ENCODE assay signal across 8 mouse cellular contexts in genomic region chr7:19577877-19578414, GRCm38 (mm10). TPM values are rescaled to one million over a fixed set of nuclear protein-coding genes. Genes with fewer than 3 reads are reported as not detected.
DNase-seq lines count a peak whose midpoint lies in the region; ATAC-seq and TF ChIP-seq lines count a peak whose summit lies in the region.

No protein-coding gene starts in this region.

- H3K9ac ChIP-seq in ES-E14 (ENCODE audit: insufficient read depth, low read depth, low read length, poor library complexity, severe bottlenecking), result peak overlapping the region; percentile 80
- 0 out of 2 replicates have a peak overlapping the region, but pooled peaks have one; percentile 8 for H3K9ac ChIP-seq in forebrain, embryonic 14.5 days (ENCODE audit: low read length)
- H3K9ac ChIP-seq in liver, adult 2 months (ENCODE audit: low read depth, low read length), result no peak overlapping the region

- no peak overlapping the region for H3K27ac ChIP-seq in ES-E14 (ENCODE audit: insufficient read depth, low read depth, low read length, poor library complexity, severe bottlenecking)
- H3K27ac ChIP-seq in forebrain, embryonic 14.5 days (ENCODE audit: low read depth, low read length), result no peak overlapping the region
- H3K27ac ChIP-seq in liver, adult 2 months (replicated peaks; ENCODE audit: insufficient read depth, low read depth, low read length), result no peak overlapping the region

- no peak for TF ChIP-seq CTCF in C2C12 (IDR thresholded peaks at IDR 0.05; ENCODE audit: control insufficient read depth, insufficient read depth, insufficient read length)
- no peak for TF ChIP-seq CTCF in liver, adult 2 months (IDR thresholded peaks at IDR 0.05; ENCODE audit: low read depth, low read length)

- peaks cover under 1% of the 10 kb centered on the region for H3K79me2 ChIP-seq in C2C12 (ENCODE audit: control insufficient read depth, insufficient read depth)
- no peaks in the 10 kb centered on the region for H3K79me2 ChIP-seq in liver, adult 2 months (ENCODE audit: control insufficient read depth, insufficient read depth, low read length)

- H3K9me3 ChIP-seq in ES-E14 (ENCODE audit: control insufficient read depth, insufficient read depth, low read depth, low read length), result no peaks in the 10 kb centered on the region
- H3K9me3 ChIP-seq in forebrain, embryonic 14.5 days (replicated peaks; ENCODE audit: control insufficient read depth, low read length), result no peaks in the 10 kb centered on the region

- H3K36me3 ChIP-seq in C2C12 (ENCODE audit: control insufficient read depth, insufficient read depth), result no peaks in the 10 kb centered on the region
- H3K36me3 ChIP-seq in ES-E14 (ENCODE audit: control insufficient read depth, insufficient read depth, low read length, poor library complexity, severe bottlenecking), result peaks cover 26% of the 10 kb centered on the region
- H3K36me3 ChIP-seq in forebrain, embryonic 14.5 days (ENCODE audit: control insufficient read depth, insufficient read depth, low read length), result peaks cover 36% of the 10 kb centered on the region
- H3K36me3 ChIP-seq in liver, adult 2 months (ENCODE audit: control insufficient read depth, insufficient read depth, low read length), result peaks cover 4% of the 10 kb centered on the region; the same call in 1 of the 2 replicates

- no peaks in the 10 kb centered on the region for H3K27me3 ChIP-seq in C2C12 (ENCODE audit: control insufficient read depth, insufficient read depth, insufficient read length)
- peaks cover 36% of the 10 kb centered on the region for H3K27me3 ChIP-seq in forebrain, embryonic 14.5 days (replicated peaks; ENCODE audit: control insufficient read depth, insufficient read depth, low read length)
- H3K27me3 ChIP-seq in liver, adult 2 months (ENCODE audit: control insufficient read depth, insufficient read depth, low read length), result no peaks in the 10 kb centered on the region

- H3K4me1 ChIP-seq in ES-E14 (ENCODE audit: control insufficient read depth in 2 of 2, insufficient read depth in 2 of 2, low read length in 2 of 2, poor library complexity in 1 of 2), result peaks cover 5 to 30% of the 10 kb centered on the region in 2 experiments
- H3K4me1 ChIP-seq in forebrain, embryonic 14.5 days (ENCODE audit: control insufficient read depth, insufficient read depth, low read length), result no peaks in the 10 kb centered on the region; the same call in 1 of the 2 replicates
- peaks cover 8% of the 10 kb centered on the region; the same call in 1 of the 2 replicates for H3K4me1 ChIP-seq in liver, adult 2 months (ENCODE audit: control insufficient read depth, insufficient read depth, low read length)

- TF ChIP-seq POLR2A in liver, adult 2 months (IDR thresholded peaks at IDR 0.05; ENCODE audit: extremely low read depth, insufficient read depth, low read length), result no peak

- H3K4me3 ChIP-seq in C2C12 (ENCODE audit: insufficient read depth, poor library complexity, severe bottlenecking), result peak overlapping the region; percentile 29
- H3K4me3 ChIP-seq in ES-E14 (ENCODE audit: insufficient read depth in 1 of 2, low read depth in 1 of 2, low read length in 2 of 2, poor library complexity in 1 of 2, severe bottlenecking in 1 of 2), result peak overlapping the region; percentile 78 to 84
- H3K4me3 ChIP-seq in forebrain, embryonic 14.5 days (ENCODE audit: low read depth, low read length), result peak overlapping the region; percentile 21; the same call in 1 of the 2 replicates
- peak overlapping the region; percentile 56; the same call in 1 of the 2 replicates for H3K4me3 ChIP-seq in liver, adult 2 months (ENCODE audit: insufficient read depth, low read depth, low read length)

- no peaks in the 10 kb centered on the region for H3K79me3 ChIP-seq in C2C12 (ENCODE audit: low read depth)

- in situ Hi-C loops in ES-E14 (cut with MboI; ENCODE audit: low sequenced_read_pairs in 2 of 2, unreplicated experiment in 2 of 2), result no loop called here

- ATAC-seq in forebrain, embryonic 14.5 days, result no peak
- ATAC-seq in monocyte, adult 5-6 weeks (replicated peaks; ENCODE audit: insufficient number of reproducible peaks, low FRiP score, low TSS enrichment, poor library complexity, severe bottlenecking), result peak; percentile 77

- H3ac ChIP-seq in C2C12 (ENCODE audit: control insufficient read depth, insufficient read length, low read depth), result no peak overlapping the region

- H3K4me2 ChIP-seq in forebrain, embryonic 14.5 days (ENCODE audit: low read length), result peak overlapping the region; percentile 50

- WGBS in forebrain, embryonic 14.5 days, result 18% methylated on average over 10 of the region's 10 CpGs
- WGBS in liver, adult 2 months, result 29% methylated on average over 10 of the region's 10 CpGs

- DNase-seq in ES-E14 (ENCODE audit: low read depth, low spot score), result no peak
- DNase-seq in forebrain, embryonic 14.5 days (ENCODE audit: low spot score), result no peak
- DNase-seq in liver, adult 2 months (ENCODE audit: extremely low read depth, low read depth, low spot score), result no peak
- no peak for DNase-seq in layer of hippocampus, postnatal 25 days (ENCODE audit: extremely low spot score in 1 of 2, low spot score in 1 of 2)
- DNase-seq in frontal cortex, adult 2 months (ENCODE audit: extremely low spot score in 1 of 2, low spot score in 1 of 2), result no peak
- DNase-seq in adrenal gland, adult 18-20 months (ENCODE audit: low spot score in 2 of 2), result no peak

TF ChIP-seq in C2C12, 6 proteins besides CTCF, POLR2A, EP300 and RAD21:
- no peak for TF ChIP-seq USF1 (IDR thresholded peaks at IDR 0.05; ENCODE audit: low read depth)
- no peak for TF ChIP-seq MAX (IDR thresholded peaks at IDR 0.05)
- no peak for TF ChIP-seq CEBPB (IDR thresholded peaks at IDR 0.05; ENCODE audit: low read depth)
- TF ChIP-seq FOSL1 (IDR thresholded peaks at IDR 0.05; ENCODE audit: insufficient read depth, low read length, poor library complexity, severe bottlenecking), result no peak
- TF ChIP-seq MYOD1 (IDR thresholded peaks at IDR 0.05; ENCODE audit: control insufficient read depth, insufficient read length, low read depth), result no peak

TF ChIP-seq in ES-E14, 5 proteins besides CTCF, POLR2A, EP300 and RAD21:
- TF ChIP-seq ZC3H11A (IDR thresholded peaks at IDR 0.05; ENCODE audit: borderline replicate concordance, low read depth, low read length) (no peak), CHD2 (IDR thresholded peaks at IDR 0.05; ENCODE audit: low read depth, low read length) (no peak)

RNA-seq across cellular contexts. Expression of gene Gemin7, which starts 0.6 kb away (rescaled TPM):
- 136 TPM for polyA plus RNA-seq in C2C12 (2012; fragmentation: generic; extraction: Trizol)
- total RNA-seq in ES-E14 (2012; rRNA removed), result 42.1 and 54.2 TPM in 2 replicates
- 134 and 146 TPM in 2 replicates for polyA plus RNA-seq in forebrain, embryonic 14.5 days (2014; fragmentation: Nextera tagmentation; extraction: Ambion mirVana)
- total RNA-seq in liver, adult 2 months (2014; rRNA removed), result 31.2 and 40.1 TPM in 2 replicates
- polyA plus RNA-seq in liver, adult 2 months (2012; rRNA removed), result 60.2 and 61.6 TPM in 2 replicates
- 52.9 to 68.5 TPM (median 62.3 TPM) in 3 replicates for total RNA-seq in monocyte, adult 5-6 weeks (2017)
- total RNA-seq in layer of hippocampus, postnatal 25 days (2021), result 10 to 100 TPM; 38.0 to 40.7 TPM
- polyA plus RNA-seq in frontal cortex, adult 2 months (2012; rRNA removed), result 47.9 and 49.9 TPM in 2 replicates
- 10 to 100 TPM; 66.7 to 85.1 TPM for total RNA-seq in adrenal gland, adult 18-20 months (2021)

RNA-seq across cellular contexts. Expression of gene Zfp296, which starts 0.9 kb away (rescaled TPM):
- polyA plus RNA-seq in C2C12 (2012; fragmentation: generic; extraction: Trizol), result 1.9 TPM
- 32.2 and 35.3 TPM in 2 replicates for total RNA-seq in ES-E14 (2012; rRNA removed)
- 0.15 TPM in 1 of 2 replicates, not detected in the other for polyA plus RNA-seq in forebrain, embryonic 14.5 days (2014; fragmentation: Nextera tagmentation; extraction: Ambion mirVana)
- 0.40 and 0.83 TPM in 2 replicates for total RNA-seq in liver, adult 2 months (2014; rRNA removed)
- 0.93 and 1.3 TPM in 2 replicates for polyA plus RNA-seq in liver, adult 2 months (2012; rRNA removed)
- total RNA-seq in monocyte, adult 5-6 weeks (2017), result 4.2 to 8.9 TPM (median 5.1 TPM) in 3 replicates
- total RNA-seq in layer of hippocampus, postnatal 25 days (2021), result 1 to 10 TPM in 1 of 2 experiments, under 1 TPM in 1; 0.30 to 1.0 TPM
- polyA plus RNA-seq in frontal cortex, adult 2 months (2012; rRNA removed), result 2.0 and 2.9 TPM in 2 replicates
- 1 to 10 TPM in 1 of 2 experiments, under 1 TPM in 1; 0.46 to 1.2 TPM for total RNA-seq in adrenal gland, adult 18-20 months (2021)

RNA-seq across cellular contexts. Expression of gene Ppp1r37, which starts 15.1 kb away (rescaled TPM):
- 32.6 TPM for polyA plus RNA-seq in C2C12 (2012; fragmentation: generic; extraction: Trizol)
- total RNA-seq in ES-E14 (2012; rRNA removed), result 25.3 and 37.7 TPM in 2 replicates
- polyA plus RNA-seq in forebrain, embryonic 14.5 days (2014; fragmentation: Nextera tagmentation; extraction: Ambion mirVana), result 12.6 and 13.5 TPM in 2 replicates
- 25.0 and 25.6 TPM in 2 replicates for total RNA-seq in liver, adult 2 months (2014; rRNA removed)
- 82.3 and 84.2 TPM in 2 replicates for polyA plus RNA-seq in liver, adult 2 months (2012; rRNA removed)
- 8.9 to 26.0 TPM (median 18.8 TPM) in 3 replicates for total RNA-seq in monocyte, adult 5-6 weeks (2017)
- total RNA-seq in layer of hippocampus, postnatal 25 days (2021), result 100 to 1,000 TPM; 103 to 112 TPM
- 131 and 146 TPM in 2 replicates for polyA plus RNA-seq in frontal cortex, adult 2 months (2012; rRNA removed)
- 10 to 100 TPM; 72.8 to 73.6 TPM for total RNA-seq in adrenal gland, adult 18-20 months (2021)

RNA-seq across cellular contexts. Expression of gene Clasrp, which starts 26.3 kb away (rescaled TPM):
- 19.0 TPM for polyA plus RNA-seq in C2C12 (2012; fragmentation: generic; extraction: Trizol)
- 52.7 and 83.4 TPM in 2 replicates for total RNA-seq in ES-E14 (2012; rRNA removed)
- polyA plus RNA-seq in forebrain, embryonic 14.5 days (2014; fragmentation: Nextera tagmentation; extraction: Ambion mirVana), result 27.1 and 40.1 TPM in 2 replicates
- 4.9 and 5.3 TPM in 2 replicates for total RNA-seq in liver, adult 2 months (2014; rRNA removed)
- polyA plus RNA-seq in liver, adult 2 months (2012; rRNA removed), result 18.0 and 24.8 TPM in 2 replicates
- 43.4 to 59.5 TPM (median 53.5 TPM) in 3 replicates for total RNA-seq in monocyte, adult 5-6 weeks (2017)
- total RNA-seq in layer of hippocampus, postnatal 25 days (2021), result 10 to 100 TPM; 70.6 to 94.5 TPM
- polyA plus RNA-seq in frontal cortex, adult 2 months (2012; rRNA removed), result 152 and 164 TPM in 2 replicates
- 10 to 100 TPM; 36.5 to 36.9 TPM for total RNA-seq in adrenal gland, adult 18-20 months (2021)

RNA-seq across cellular contexts. Expression of gene Relb, which starts 51.3 kb away (rescaled TPM):
- 11.1 TPM for polyA plus RNA-seq in C2C12 (2012; fragmentation: generic; extraction: Trizol)
- 13.9 and 15.1 TPM in 2 replicates for total RNA-seq in ES-E14 (2012; rRNA removed)
- polyA plus RNA-seq in forebrain, embryonic 14.5 days (2014; fragmentation: Nextera tagmentation; extraction: Ambion mirVana), result 2.8 and 3.0 TPM in 2 replicates
- 1.3 and 2.3 TPM in 2 replicates for total RNA-seq in liver, adult 2 months (2014; rRNA removed)
- 1.5 and 3.3 TPM in 2 replicates for polyA plus RNA-seq in liver, adult 2 months (2012; rRNA removed)
- 26.3 to 29.9 TPM (median 27.3 TPM) in 3 replicates for total RNA-seq in monocyte, adult 5-6 weeks (2017)
- total RNA-seq in layer of hippocampus, postnatal 25 days (2021), result 10 to 100 TPM in 1 of 2 experiments, 1 to 10 TPM in 1; 9.4 to 10.4 TPM
- polyA plus RNA-seq in frontal cortex, adult 2 months (2012; rRNA removed), result 6.1 and 6.5 TPM in 2 replicates
- total RNA-seq in adrenal gland, adult 18-20 months (2021), result 10 to 100 TPM; 31.9 TPM

Comparison
In these comparisons a context has a peak if more than half of its experiments do, and no peak if none do; other contexts are left out.
1. H3K4me3 ChIP-seq: peak in every context shown above with its lines; median percentile 81 in ES-E14; 56 in liver, adult 2 months; 29 in C2C12; 21 in forebrain, embryonic 14.5 days.